Mouse (Mus musculus): Measurements from ENCODE around the gene Ces2h. TPM values are rescaled to one million over a fixed set of nuclear protein-coding genes. Genes with fewer than 3 reads are reported as not detected.
A peak's percentile ranks its signal among the peaks of the same experiment; 100 is the strongest.
"Not testable (repeated sequence)": the region's sequence is repeated elsewhere in the genome, so short reads cannot be mapped to it uniquely, and the experiment has no call there.

Ces2h gene
- total RNA-seq, 2 experiments from 2014 or later, result not detected

GRCm38 (mm10) chr8:105043510-105043909, 42.9 kb downstream of the Ces2h start:
- Histone ChIP-seq H3K27ac (no peak overlapping the region), H3K4me3 (no peak overlapping the region)
- DNase-seq, result no peak
- TF ChIP-seq CTCF (IDR thresholded peaks at IDR 0.05), result no peak
- intact Hi-C loops (cut with DNase I), result no loop called here

- no peak overlapping the region for H3K27ac ChIP-seq
Observed at GRCm38 (mm10) chr8:105045824-105046401, 45.3 kb downstream of the Ces2h start.

GRCm38 (mm10) chr8:105048371-105048854, 47.8 kb downstream of the Ces2h start, which contains the start of gene Ces3a:
Gene Ces3a (plus strand): TSS chr8:105048601.
- Histone ChIP-seq H3K27ac (no peak within 1 kb of the TSS), H3K4me3 (no peak within 1 kb of the TSS)
- intact Hi-C loops (cut with DNase I), result no loop called here
- no peak for DNase-seq
- no peak for TF ChIP-seq CTCF (IDR thresholded peaks at IDR 0.05)

More at GRCm38 (mm10) chr8:105045824-105046401, 45.3 kb downstream of the Ces2h start:
- no peak for TF ChIP-seq CTCF (IDR thresholded peaks at IDR 0.05)
- no peak for DNase-seq
- H3K4me3 ChIP-seq, result no peak overlapping the region
- intact Hi-C loops (cut with DNase I), result no loop called here

GRCm38 (mm10) chr8:105056211-105056610, 55.6 kb downstream of the Ces2h start:
- TF ChIP-seq CTCF (IDR thresholded peaks at IDR 0.05), result no peak
- intact Hi-C loops (cut with DNase I), result no loop called here
- Histone ChIP-seq H3K4me3 (no peak overlapping the region), H3K27ac (no peak overlapping the region)
- DNase-seq, result no peak

GRCm38 (mm10) chr8:105060056-105060455, 59.4 kb downstream of the Ces2h start:
- no peak for DNase-seq
- Histone ChIP-seq H3K4me3 (no peak overlapping the region), H3K27ac (no peak overlapping the region)
- intact Hi-C loops (cut with DNase I), result no loop called here
- TF ChIP-seq CTCF (IDR thresholded peaks at IDR 0.05), result no peak

- TF ChIP-seq CTCF (IDR thresholded peaks at IDR 0.05), result peak; percentile 29
- intact Hi-C loops (cut with DNase I), result no loop called here
- peak; percentile 30 for DNase-seq
- Histone ChIP-seq H3K27ac (no peak overlapping the region), H3K4me3 (no peak overlapping the region)
Observed at GRCm38 (mm10) chr8:105066761-105067160, 66.1 kb downstream of the Ces2h start.

GRCm38 (mm10) chr8:105067905-105068304, 67.3 kb downstream of the Ces2h start:
- intact Hi-C loops (cut with DNase I); H3K4me3 ChIP-seq; DNase-seq; H3K27ac ChIP-seq: not testable (repeated sequence)

GRCm38 (mm10) chr8:105068971-105069370, 68.3 kb downstream of the Ces2h start:
- Histone ChIP-seq H3K27ac (no peak overlapping the region), H3K4me3 (no peak overlapping the region)
- no peak for DNase-seq
- no peak for TF ChIP-seq CTCF (IDR thresholded peaks at IDR 0.05)
- intact Hi-C loops (cut with DNase I), result no loop called here

Other genes with a start within 250 kb of the Ces2h start
- gene Ces2b, start 169.3 kb upstream of the Ces2h start, total RNA-seq (2021), result under 1 TPM; 0.08 to 0.22 TPM
- gene Ces2c, start 153.8 kb upstream of the Ces2h start, total RNA-seq (2021), result under 1 TPM; 0.45 to 0.56 TPM
- not detected for gene Ces2e, start 74.6 kb upstream of the Ces2h start, total RNA-seq (2021)
- not detected for gene Ces2f, start 53.5 kb upstream of the Ces2h start, total RNA-seq (2021)
- gene Ces2g, start 39.1 kb upstream of the Ces2h start, total RNA-seq (2021), result under 1 TPM; 0.31 to 0.53 TPM
- not detected for gene Ces3a, start 47.7 kb downstream of the Ces2h start, total RNA-seq (2021)
- not detected for gene Ces3b, start 82.9 kb downstream of the Ces2h start, total RNA-seq (2021)
- gene Ces4a, start 130.9 kb downstream of the Ces2h start, total RNA-seq (2021), result not detected
- 10 to 100 TPM; 58.9 to 76.8 TPM for gene Cbfb, start 169.8 kb downstream of the Ces2h start, total RNA-seq (2021)
- 10 to 100 TPM; 28.1 to 33.1 TPM for gene D230025D16Rik, start 224.3 kb downstream of the Ces2h start, total RNA-seq (2021)